Mouse (Mus musculus) neural tube, embryonic 12.5 days (tissue): ENCODE results near the gene Mex3b. TPM values are rescaled to one million over a fixed set of nuclear protein-coding genes. Genes with fewer than 3 reads are reported as not detected.

ENCODE experiments used
- ATAC-seq: fragments of 200-750 bp; cut with Nextera tagmentation; 2 replicates; pipeline ENCODE4 v1.8.0; 2017; ENCODE audit warnings: low read depth, mild to moderate bottlenecking, moderate TSS enrichment, moderate library complexity; ENCODE audit not compliant: low FRiP score
- H3K27ac ChIP-seq: fragments of 300-500 bp; sonication (generic); 2 replicates; pipeline ENCODE4 v1.5.1; 2016
- H3K27me3 ChIP-seq: fragments of 300-500 bp; sonication (generic); replicated peaks from 2 replicates; pipeline ENCODE4 v1.6.1; 2016; ENCODE audit warnings: mild to moderate bottlenecking
- H3K36me3 ChIP-seq: fragments of 300-500 bp; sonication (generic); 2 replicates; pipeline ENCODE4 v1.6.1; 2016; ENCODE audit warnings: mild to moderate bottlenecking
- H3K4me1 ChIP-seq: fragments of 300-500 bp; sonication (generic); 2 replicates; pipeline ENCODE4 v1.6.1; 2016
- H3K4me2 ChIP-seq: fragments of 300-500 bp; sonication (generic); replicated peaks from 2 replicates; pipeline ENCODE4 v1.6.1; 2016; ENCODE audit warnings: mild to moderate bottlenecking
- H3K4me3 ChIP-seq: fragments of 300-500 bp; sonication (generic); 2 replicates; pipeline ENCODE4 v1.5.1; 2016
- H3K9ac ChIP-seq: fragments of 300-500 bp; sonication (generic); 2 replicates; pipeline ENCODE4 v1.6.1; 2016; ENCODE audit warnings: mild to moderate bottlenecking
- H3K9me3 ChIP-seq: fragments of 300-500 bp; sonication (generic); 2 replicates; pipeline ENCODE4 v1.6.1; 2016; ENCODE audit warnings: mild to moderate bottlenecking
- WGBS: fragments of 180-500 bp; shearing (Covaris S2); methylation state at CpG from one replicate; pipeline ENCODE4 v1.1.7; 2016; 5-methylcytosine and 5-hydroxymethylcytosine counted together
- polyA plus RNA-seq: library from polyadenylated mRNA; unstranded; fragments of >200 nt; fragmentation: Nextera tagmentation; extraction: Ambion mirVana; gene quantifications from 2 replicates; pipeline ENCODE4 v1.2.1, GENCODE M21; 2016

Mex3b gene
- polyA plus RNA-seq, 1 experiment from 2014 or later = 42.9 TPM

DNA sequence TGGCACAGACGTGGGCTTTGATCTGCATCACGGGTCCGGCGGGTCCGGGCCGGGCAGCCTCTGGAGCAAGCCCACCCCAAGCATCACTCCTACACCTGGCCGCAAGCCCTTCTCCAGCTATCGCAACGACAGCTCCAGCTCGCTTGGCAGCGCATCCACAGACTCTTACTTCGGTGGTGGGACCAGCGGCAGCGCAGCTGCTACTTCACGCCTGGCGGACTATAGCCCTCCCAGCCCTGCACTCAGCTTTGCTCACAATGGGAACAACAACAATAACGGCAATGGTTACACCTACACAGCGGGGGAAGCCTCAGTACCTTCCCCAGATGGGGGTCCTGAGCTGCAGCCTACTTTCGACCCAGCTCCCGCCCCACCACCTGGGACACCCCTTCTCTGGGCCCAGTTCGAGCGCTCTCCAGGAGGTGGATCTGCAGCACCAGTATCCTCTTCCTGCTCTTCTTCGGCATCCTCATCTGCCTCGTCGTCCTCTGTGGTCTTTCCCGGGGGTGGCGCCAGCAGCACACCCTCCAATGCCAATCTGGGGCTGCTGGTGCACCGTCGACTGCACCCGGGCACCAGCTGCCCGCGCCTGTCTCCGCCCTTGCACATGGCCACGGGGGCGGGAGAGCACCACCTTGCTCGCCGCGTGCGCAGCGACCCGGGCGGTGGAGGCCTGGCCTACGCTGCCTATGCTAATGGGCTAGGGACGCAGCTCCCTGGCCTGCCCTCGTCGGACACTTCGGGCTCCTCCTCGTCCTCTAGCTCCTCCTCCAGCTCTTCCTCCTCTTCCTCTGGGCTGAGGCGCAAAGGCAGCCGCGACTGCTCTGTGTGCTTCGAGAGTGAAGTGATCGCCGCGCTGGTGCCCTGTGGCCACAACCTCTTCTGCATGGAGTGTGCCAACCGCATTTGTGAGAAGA is 2.4 kb downstream of the Mex3b start:
- Histone ChIP-seq H3K4me3 (peak overlapping the region; percentile 100), H3K9ac (peak overlapping the region; percentile 100), H3K9me3 (no peaks in the 10 kb centered on the region), H3K4me2 (peak overlapping the region; percentile 96), H3K4me1 (peaks cover 25% of the 10 kb centered on the region), H3K27ac (peak overlapping the region; percentile 100), H3K36me3 (peaks cover 24% of the 10 kb centered on the region), H3K27me3 (no peaks in the 10 kb centered on the region)
- no peak for ATAC-seq
- 1% methylated on average over 56 of the region's 56 CpGs for WGBS

DNA sequence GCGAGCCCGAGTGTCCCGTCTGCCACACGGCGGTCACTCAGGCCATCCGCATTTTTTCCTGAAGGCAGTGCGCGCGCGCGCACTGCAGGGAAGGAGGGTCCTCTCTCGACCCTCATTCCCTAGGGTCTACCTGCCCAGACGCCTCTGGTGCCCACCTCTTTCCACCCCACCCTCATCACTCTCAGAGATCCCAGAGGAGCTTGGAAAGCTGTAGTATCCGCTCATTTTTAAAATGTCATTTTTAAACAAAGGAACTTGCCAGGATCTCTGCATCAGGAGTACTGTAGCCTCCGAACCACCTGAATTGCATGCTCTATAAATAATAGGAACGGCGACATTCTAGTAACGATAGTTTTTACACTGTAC is 3.0 kb downstream of the Mex3b start:
- Histone ChIP-seq H3K4me2 (peak overlapping the region; percentile 96), H3K36me3 (peaks cover 24% of the 10 kb centered on the region), H3K27me3 (no peaks in the 10 kb centered on the region), H3K9me3 (no peaks in the 10 kb centered on the region), H3K4me1 (peaks cover 22% of the 10 kb centered on the region), H3K27ac (peak overlapping the region; percentile 100; the same call in 1 of the 2 replicates), H3K9ac (peak overlapping the region; percentile 100), H3K4me3 (peak overlapping the region; percentile 100)
- WGBS = 12% methylated on average over 18 of the region's 18 CpGs
- ATAC-seq = no peak

DNA sequence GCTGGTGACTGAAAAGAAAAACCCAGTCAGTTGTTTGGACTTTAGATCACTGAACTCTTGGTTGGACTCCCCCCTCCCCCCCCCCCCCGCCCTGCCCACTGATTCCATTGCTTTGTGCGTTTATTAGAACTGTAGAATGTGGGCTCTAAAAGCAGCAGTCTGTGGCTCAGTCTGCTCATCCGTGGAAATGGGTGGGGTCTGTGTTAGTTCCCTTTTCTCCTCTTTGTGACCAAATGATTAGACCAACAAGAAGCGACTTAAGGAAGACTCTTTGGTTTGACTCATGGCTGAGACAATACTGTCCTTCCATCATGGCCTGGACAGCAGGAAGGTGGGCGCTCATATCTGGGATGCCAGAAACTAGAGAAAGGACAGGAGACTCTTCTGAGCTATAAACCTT is 9.4 kb downstream of the Mex3b start:
- H3K4me1 ChIP-seq = peaks cover 9% of the 10 kb centered on the region
- no peak overlapping the region for H3K27ac ChIP-seq
- 81% methylated on average over 5 of the region's 5 CpGs for WGBS
- no peak for ATAC-seq
- no peak overlapping the region for H3K4me2 ChIP-seq
- no peaks in the 10 kb centered on the region for H3K27me3 ChIP-seq
- peaks cover 5% of the 10 kb centered on the region; the same call in 1 of the 2 replicates for H3K36me3 ChIP-seq
- H3K9me3 ChIP-seq = no peaks in the 10 kb centered on the region
- no peak overlapping the region for H3K4me3 ChIP-seq
- H3K9ac ChIP-seq = no peak overlapping the region

DNA sequence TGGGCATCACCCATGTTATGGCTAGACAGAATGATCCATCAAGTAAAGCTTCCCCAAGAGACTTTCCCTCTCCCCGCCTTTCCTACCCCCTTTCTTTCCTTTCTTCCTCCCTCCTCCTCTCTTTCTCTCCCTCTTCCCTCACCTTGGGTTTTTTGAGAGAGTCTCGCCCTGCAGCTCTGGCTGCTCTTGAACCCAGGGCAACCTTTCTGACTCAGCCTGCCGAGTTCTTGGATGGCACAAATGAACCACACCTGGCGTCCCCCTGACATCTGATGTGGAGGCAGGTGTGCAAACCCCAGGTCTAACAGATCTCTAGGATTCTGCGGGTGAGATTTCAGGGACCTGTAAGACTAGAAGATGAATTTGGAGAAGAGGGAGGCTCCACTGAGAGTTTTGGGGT is 12.9 kb downstream of the Mex3b start:
- 93% methylated on average over 5 of the region's 5 CpGs for WGBS
- H3K36me3 ChIP-seq = no peaks in the 10 kb centered on the region
- H3K27ac ChIP-seq = no peak overlapping the region
- ATAC-seq = no peak
- H3K4me3 ChIP-seq = no peak overlapping the region
- H3K9me3 ChIP-seq = no peaks in the 10 kb centered on the region
- H3K27me3 ChIP-seq = no peaks in the 10 kb centered on the region
- no peaks in the 10 kb centered on the region for H3K4me1 ChIP-seq
- H3K9ac ChIP-seq = no peak overlapping the region
- no peak overlapping the region for H3K4me2 ChIP-seq

DNA sequence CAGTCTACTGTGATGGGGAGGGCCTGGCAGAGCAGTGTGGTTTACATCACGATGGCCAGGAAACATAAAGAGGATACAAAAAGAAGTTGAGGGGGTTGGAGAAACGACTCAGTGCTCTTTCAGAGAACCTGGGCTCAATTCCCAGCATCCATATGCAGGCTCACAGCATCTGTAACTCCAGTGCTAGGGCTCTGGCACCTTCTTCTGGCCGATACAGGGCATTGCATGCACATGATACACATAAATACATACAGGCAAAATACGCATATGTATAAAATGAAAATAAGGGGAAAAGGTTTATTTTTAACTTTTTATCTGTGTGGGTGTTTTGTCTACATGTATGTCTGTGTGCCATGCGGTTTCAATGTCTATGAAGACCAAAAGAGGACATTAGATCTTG is 13.6 kb downstream of the Mex3b start:
- no peak for ATAC-seq
- WGBS = 86% methylated on average over 5 of the region's 5 CpGs
- Histone ChIP-seq H3K4me1 (no peaks in the 10 kb centered on the region), H3K9me3 (no peaks in the 10 kb centered on the region), H3K27ac (no peak overlapping the region), H3K4me3 (no peak overlapping the region), H3K27me3 (no peaks in the 10 kb centered on the region), H3K9ac (no peak overlapping the region), H3K4me2 (no peak overlapping the region), H3K36me3 (no peaks in the 10 kb centered on the region)

DNA sequence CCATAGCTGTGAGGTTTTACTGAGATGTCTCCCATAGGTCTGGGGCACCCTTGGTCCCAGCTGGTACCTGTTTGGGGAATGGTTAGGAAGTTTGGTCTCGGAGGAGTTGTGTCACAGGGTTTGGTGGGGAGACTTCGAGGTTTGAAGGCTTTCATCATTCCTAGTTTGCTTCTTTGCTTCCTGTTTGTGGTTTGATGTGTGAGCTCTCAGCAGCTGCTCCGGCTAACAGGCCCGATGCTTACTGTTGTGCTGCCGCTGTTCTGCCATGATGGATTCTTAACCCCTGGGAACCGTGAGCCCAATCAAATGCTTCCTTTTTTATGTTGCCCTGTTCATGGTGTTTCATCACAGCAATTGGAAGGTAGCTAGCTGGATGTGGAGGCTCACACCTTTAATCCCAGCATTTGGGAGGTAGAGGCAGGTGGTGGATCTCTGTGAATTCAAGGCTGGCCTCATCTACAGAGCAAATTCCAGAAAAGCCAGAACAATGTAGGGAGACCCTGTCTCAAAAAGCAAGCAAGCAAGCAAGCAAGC is 23.3 kb downstream of the Mex3b start:
- Histone ChIP-seq H3K27ac (no peak overlapping the region), H3K4me3 (no peak overlapping the region), H3K4me1 (no peaks in the 10 kb centered on the region), H3K9me3 (no peaks in the 10 kb centered on the region), H3K9ac (no peak overlapping the region), H3K36me3 (no peaks in the 10 kb centered on the region), H3K4me2 (no peak overlapping the region), H3K27me3 (no peaks in the 10 kb centered on the region)
- 84% methylated on average over 6 of the region's 6 CpGs for WGBS
- no peak for ATAC-seq

DNA sequence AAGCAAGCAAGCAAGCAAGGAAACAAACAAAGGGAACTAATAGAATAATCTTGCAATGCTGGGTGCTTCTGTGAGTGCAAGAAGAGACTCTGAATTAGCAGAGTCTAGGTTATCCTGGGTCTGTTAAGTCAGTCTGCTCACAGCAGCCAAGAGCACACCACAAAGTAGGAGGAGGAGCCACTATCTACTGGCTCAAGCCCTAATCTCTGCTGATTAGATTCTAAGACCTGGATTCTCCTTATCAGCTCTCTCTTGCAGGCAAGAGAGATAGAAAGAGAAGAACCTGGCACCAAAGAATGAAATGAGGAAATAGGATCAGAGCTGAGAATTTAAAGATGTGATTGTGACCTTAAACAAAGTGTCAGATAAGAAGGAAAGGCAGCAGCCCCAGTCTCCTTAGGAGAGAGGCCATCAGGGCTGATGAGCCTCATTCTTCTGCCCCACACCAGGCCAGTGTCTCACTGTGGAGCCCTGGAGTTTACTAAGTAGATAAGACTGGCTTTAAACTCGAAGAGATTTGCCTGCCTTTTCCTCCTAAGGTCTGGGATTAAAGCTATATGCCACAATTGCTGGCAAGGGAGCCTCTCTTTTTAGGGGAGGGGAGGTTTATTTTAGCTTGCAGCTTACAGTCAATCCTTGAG is 23.9 kb downstream of the Mex3b start:
- 45% methylated on average over 1 of the region's 1 CpGs for WGBS

DNA sequence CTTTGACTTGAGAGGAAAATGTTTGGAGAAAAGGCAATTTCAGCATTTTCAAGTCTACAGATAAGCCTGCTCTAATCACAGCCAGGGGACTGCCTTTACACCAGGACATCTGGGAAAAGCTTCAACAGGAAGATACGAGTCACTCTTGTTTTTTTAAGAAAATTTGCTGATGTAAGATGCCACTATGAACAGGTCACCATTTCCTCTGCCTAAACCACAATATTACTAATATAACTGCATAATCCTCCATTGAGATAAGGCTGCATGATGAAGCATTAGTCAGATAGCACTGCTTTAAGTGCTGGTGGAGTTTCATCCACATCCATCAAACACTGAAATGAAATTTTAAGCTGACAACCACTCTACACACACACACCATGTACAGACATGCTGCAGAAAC is 27.2 kb downstream of the Mex3b start:
- no peaks in the 10 kb centered on the region for H3K36me3 ChIP-seq
- no peak overlapping the region for H3K9ac ChIP-seq
- H3K4me2 ChIP-seq = no peak overlapping the region
- 64% methylated on average over 1 of the region's 1 CpGs for WGBS
- no peak overlapping the region for H3K27ac ChIP-seq
- no peaks in the 10 kb centered on the region for H3K4me1 ChIP-seq
- no peaks in the 10 kb centered on the region for H3K9me3 ChIP-seq
- no peaks in the 10 kb centered on the region for H3K27me3 ChIP-seq
- no peak overlapping the region for H3K4me3 ChIP-seq
- no peak for ATAC-seq

More for the DNA sequence above, 23.9 kb downstream of the Mex3b start:
- Histone ChIP-seq H3K9me3 (no peaks in the 10 kb centered on the region), H3K9ac (no peak overlapping the region), H3K4me3 (no peak overlapping the region), H3K4me1 (no peaks in the 10 kb centered on the region), H3K4me2 (no peak overlapping the region), H3K36me3 (no peaks in the 10 kb centered on the region), H3K27me3 (no peaks in the 10 kb centered on the region), H3K27ac (no peak overlapping the region)
- no peak for ATAC-seq

DNA sequence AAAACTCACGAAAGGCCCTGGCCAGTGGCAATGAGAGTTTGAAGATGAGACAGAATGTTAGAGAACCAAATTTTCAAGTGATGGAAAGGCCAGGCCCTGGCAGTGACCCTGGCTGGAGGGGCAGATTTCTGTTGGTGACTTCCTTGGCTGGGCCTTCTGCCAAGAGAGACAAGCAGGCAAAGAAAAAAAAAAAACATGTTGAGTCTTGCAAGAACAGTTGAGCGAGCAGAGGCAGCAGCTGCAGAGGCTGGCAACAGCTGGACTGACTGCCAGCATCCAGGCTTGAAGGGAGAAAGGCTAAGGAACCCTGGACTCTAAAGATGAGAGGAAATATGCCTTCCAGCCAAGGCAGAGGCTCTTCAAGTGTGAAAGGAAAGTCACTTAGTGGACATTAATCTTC is 28.5 kb downstream of the Mex3b start:
- H3K4me3 ChIP-seq = no peak overlapping the region
- H3K9me3 ChIP-seq = no peaks in the 10 kb centered on the region
- H3K36me3 ChIP-seq = no peaks in the 10 kb centered on the region
- WGBS = 71% methylated on average over 2 of the region's 2 CpGs
- no peak for ATAC-seq
- H3K27ac ChIP-seq = no peak overlapping the region
- no peaks in the 10 kb centered on the region for H3K27me3 ChIP-seq
- H3K4me2 ChIP-seq = no peak overlapping the region
- H3K4me1 ChIP-seq = no peaks in the 10 kb centered on the region
- no peak overlapping the region for H3K9ac ChIP-seq

DNA sequence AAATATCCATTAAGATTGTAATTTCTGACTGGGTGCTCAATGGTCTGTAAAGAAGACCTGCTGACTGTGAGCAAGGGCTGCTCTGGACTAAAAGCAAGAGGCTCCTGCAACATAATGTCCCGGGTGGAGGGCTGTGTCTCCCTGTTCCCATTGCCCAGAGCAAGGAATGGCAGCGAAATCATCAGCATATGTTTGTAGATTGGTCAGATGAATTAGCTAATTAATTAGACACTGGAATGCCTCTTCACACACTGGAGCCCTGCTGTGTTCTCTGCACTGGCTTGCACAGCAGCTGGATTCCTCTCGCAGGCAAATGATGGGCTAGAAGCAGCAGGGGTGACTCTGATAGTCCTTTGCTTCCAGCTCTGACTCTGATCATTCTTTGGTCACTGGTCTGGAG is 29.6 kb downstream of the Mex3b start:
- 34% methylated on average over 3 of the region's 3 CpGs for WGBS
- no peak overlapping the region for H3K9ac ChIP-seq
- no peak overlapping the region for H3K27ac ChIP-seq
- ATAC-seq = peak; percentile 56
- H3K9me3 ChIP-seq = no peaks in the 10 kb centered on the region
- H3K4me2 ChIP-seq = no peak overlapping the region
- no peaks in the 10 kb centered on the region for H3K4me1 ChIP-seq
- no peak overlapping the region for H3K4me3 ChIP-seq
- no peaks in the 10 kb centered on the region for H3K27me3 ChIP-seq
- no peaks in the 10 kb centered on the region for H3K36me3 ChIP-seq

DNA sequence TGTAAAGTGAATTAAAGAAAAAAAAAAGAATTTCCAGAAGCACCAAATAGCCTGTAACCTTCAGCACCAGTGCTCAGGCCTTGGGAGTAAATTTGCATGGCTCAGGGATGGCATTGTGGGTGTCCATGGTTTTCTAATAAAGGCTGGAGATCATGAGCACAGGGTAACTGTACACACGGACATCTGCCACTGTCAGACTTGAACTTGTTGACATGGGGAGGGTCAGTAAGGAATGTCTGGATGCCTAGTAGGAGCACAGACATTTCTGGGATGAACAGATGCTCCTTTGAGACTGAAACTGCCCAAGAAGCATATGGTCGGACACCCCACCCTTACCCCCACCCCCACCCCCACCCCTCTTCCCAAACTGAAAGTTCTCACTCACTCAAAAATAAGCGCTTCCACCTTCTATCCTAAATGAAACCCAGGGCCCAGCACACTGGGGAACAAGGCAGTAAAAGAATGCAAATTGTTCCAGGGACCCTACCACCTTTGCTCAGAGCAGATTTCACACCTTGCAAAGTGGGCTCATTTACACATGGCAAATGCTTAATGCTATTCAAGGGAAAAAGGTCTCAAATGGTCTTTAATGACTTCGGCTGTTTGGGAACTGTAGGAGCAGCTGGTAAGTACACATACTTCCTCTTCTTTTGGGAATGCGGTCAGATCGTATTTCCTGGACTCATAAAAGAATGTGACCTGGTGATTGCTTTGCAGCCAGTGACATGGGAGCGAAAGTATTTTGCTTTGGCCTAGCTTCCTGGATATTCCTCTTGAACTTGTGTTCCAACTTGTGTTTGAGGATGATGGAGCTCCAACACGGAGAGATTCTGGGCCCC is 32.5 kb downstream of the Mex3b start:
- no peak for ATAC-seq
- Histone ChIP-seq H3K4me3 (no peak overlapping the region), H3K9me3 (no peaks in the 10 kb centered on the region), H3K36me3 (no peaks in the 10 kb centered on the region), H3K4me2 (no peak overlapping the region), H3K27me3 (no peaks in the 10 kb centered on the region), H3K27ac (no peak overlapping the region), H3K4me1 (no peaks in the 10 kb centered on the region), H3K9ac (no peak overlapping the region)
- WGBS = 64% methylated on average over 8 of the region's 8 CpGs

DNA sequence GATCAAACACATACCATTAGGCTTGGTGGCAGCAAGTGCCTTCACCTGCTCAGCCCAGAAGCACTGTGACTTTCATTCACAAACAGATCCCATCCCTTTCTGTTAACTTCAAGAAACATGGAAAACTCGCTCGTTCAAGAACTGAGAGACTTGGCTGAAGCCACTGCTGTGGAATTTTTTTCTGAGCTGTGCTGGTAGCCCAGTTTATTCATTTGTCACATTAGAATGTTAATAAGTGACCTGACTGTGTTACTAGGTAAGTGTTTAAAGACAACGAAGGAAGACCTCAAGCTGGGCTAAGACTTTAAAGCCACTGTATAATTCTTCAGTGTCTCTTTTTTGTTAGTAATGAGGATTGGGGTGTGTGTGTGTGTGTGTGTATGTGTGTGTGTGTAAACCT is 35.9 kb downstream of the Mex3b start:
- Histone ChIP-seq H3K27me3 (no peaks in the 10 kb centered on the region), H3K9ac (no peak overlapping the region), H3K36me3 (no peaks in the 10 kb centered on the region), H3K9me3 (0 out of 2 replicates have a peak, but pooled peaks cover 3% of the 10 kb centered on the region), H3K4me1 (no peaks in the 10 kb centered on the region), H3K27ac (no peak overlapping the region), H3K4me2 (no peak overlapping the region), H3K4me3 (no peak overlapping the region)
- 85% methylated on average over 3 of the region's 3 CpGs for WGBS
- no peak for ATAC-seq
